Mouse (Mus musculus) kidney, adult 2 months (tissue): ENCODE results near the gene Amdhd1.

ENCODE experiments used
- CTCF ChIP-seq: fragments of 200-500 bp; conservative IDR thresholded peaks from 2 replicates; pipeline ENCODE4 v1.5.1; 2011; ENCODE audit warnings: low read depth, mild to moderate bottlenecking, control low read depth, low read length, moderate library complexity, mixed read lengths; ENCODE audit not compliant: insufficient read depth, insufficient read length
- POLR2A ChIP-seq: fragments of 200-500 bp; IDR thresholded peaks from one replicate; pipeline ENCODE4 v1.6.1; 2011; ENCODE audit warnings: low read depth, low read length, control low read depth

DNA sequence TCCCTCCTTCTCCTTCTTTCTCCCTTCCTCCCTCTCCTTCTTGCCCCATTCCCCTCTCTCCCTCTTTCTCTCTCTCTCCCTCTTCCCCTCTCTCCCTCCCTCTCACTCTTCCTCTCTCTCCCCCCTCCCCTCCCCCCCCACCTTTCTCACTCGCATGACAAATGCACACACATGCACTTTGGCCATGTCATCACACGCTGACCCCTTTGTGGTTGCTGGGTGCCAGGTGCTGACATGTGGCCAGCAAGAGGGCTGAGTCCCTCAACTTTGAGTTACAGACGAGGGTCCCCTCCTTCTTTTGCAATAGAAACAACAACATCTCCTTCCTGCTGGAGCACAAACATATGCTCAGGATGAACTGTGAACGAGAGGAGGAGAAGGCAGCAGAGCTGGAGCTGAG, 35.1 kb upstream of the Amdhd1 start:
- no peak for TF ChIP-seq POLR2A
- no peak for TF ChIP-seq CTCF
